Mouse (Mus musculus) hindbrain, embryonic 12.5 days (tissue): ENCODE data around the gene Dync1h1. TPM values are rescaled to one million over a fixed set of nuclear protein-coding genes. Genes with fewer than 3 reads are reported as not detected.
"Not testable (repeated sequence)": the region's sequence is repeated elsewhere in the genome, so short reads cannot be mapped to it uniquely, and the experiment has no call there.

Source experiments
- ATAC-seq: fragments of 200-750 bp; cut with Nextera tagmentation; 2 replicates; pipeline ENCODE4 v1.8.0; 2017; ENCODE audit warnings: moderate TSS enrichment; ENCODE audit not compliant: low FRiP score
- H3K27ac ChIP-seq: fragments of 300-500 bp; sonication (generic); 2 replicates; pipeline ENCODE4 v1.5.1; 2016; ENCODE audit warnings: mild to moderate bottlenecking
- H3K27me3 ChIP-seq: fragments of 300-500 bp; sonication (generic); 2 replicates; pipeline ENCODE4 v1.6.1; 2016; ENCODE audit warnings: mild to moderate bottlenecking
- H3K36me3 ChIP-seq: fragments of 300-500 bp; sonication (generic); 2 replicates; pipeline ENCODE4 v1.6.1; 2016; ENCODE audit warnings: mild to moderate bottlenecking
- H3K4me1 ChIP-seq: fragments of 300-500 bp; sonication (generic); 2 replicates; pipeline ENCODE4 v1.6.1; 2016
- H3K4me2 ChIP-seq: fragments of 300-500 bp; sonication (generic); replicated peaks from 2 replicates; pipeline ENCODE4 v1.6.1; 2016; ENCODE audit warnings: mild to moderate bottlenecking
- H3K4me3 ChIP-seq: fragments of 300-500 bp; sonication (generic); 2 replicates; pipeline ENCODE4 v1.5.1; 2016; ENCODE audit warnings: mild to moderate bottlenecking
- H3K9ac ChIP-seq: fragments of 300-500 bp; sonication (generic); 2 replicates; pipeline ENCODE4 v1.6.1; 2016; ENCODE audit warnings: mild to moderate bottlenecking, moderate library complexity
- H3K9me3 ChIP-seq: fragments of 300-500 bp; sonication (generic); replicated peaks from 2 replicates; pipeline ENCODE4 v1.6.1; 2016; ENCODE audit warnings: mild to moderate bottlenecking
- WGBS: fragments of 180-500 bp; shearing (Covaris S2); methylation state at CpG from one replicate; pipeline ENCODE4 v1.1.7; 2016; 5-methylcytosine and 5-hydroxymethylcytosine counted together
- polyA plus RNA-seq: library from polyadenylated mRNA; unstranded; fragments of >200 nt; fragmentation: Nextera tagmentation; extraction: Ambion mirVana; gene quantifications from 2 replicates; pipeline ENCODE4 v1.2.1, GENCODE M21; 2016

Gene Dync1h1
- polyA plus RNA-seq, 1 experiment from 2014 or later, result 96.4 TPM

GRCm38 (mm10) chr12:110699171-110699547 lies 97.9 kb downstream of the Dync1h1 start:
- Histone ChIP-seq H3K4me1 (peaks cover 18% of the 10 kb centered on the region), H3K27me3 (peaks cover 2% of the 10 kb centered on the region; the same call in 1 of the 2 replicates), H3K36me3 (peaks cover 6% of the 10 kb centered on the region), H3K9ac (no peak overlapping the region), H3K4me2 (no peak overlapping the region), H3K9me3 (no peaks in the 10 kb centered on the region), H3K4me3 (no peak overlapping the region), H3K27ac (no peak overlapping the region)
- ATAC-seq, result no peak
- WGBS, result 60% methylated on average over 2 of the region's 2 CpGs

- Histone ChIP-seq H3K27ac (no peak overlapping the region), H3K36me3 (no peaks in the 10 kb centered on the region), H3K9ac (peak overlapping the region; percentile 5; the same call in 1 of the 2 replicates), H3K4me1 (peaks cover 10% of the 10 kb centered on the region), H3K27me3 (peaks cover 2% of the 10 kb centered on the region; the same call in 1 of the 2 replicates), H3K9me3 (no peaks in the 10 kb centered on the region), H3K4me3 (no peak overlapping the region), H3K4me2 (no peak overlapping the region)
- 70% methylated on average over 2 of the region's 2 CpGs for WGBS
- no peak for ATAC-seq
These were observed 99.5 kb downstream of the Dync1h1 start for GRCm38 (mm10) chr12:110700730-110701129.

- 28% methylated on average over 3 of the region's 3 CpGs for WGBS
- not testable (repeated sequence) for H3K4me2 ChIP-seq, ATAC-seq, H3K4me3 ChIP-seq, H3K27me3 ChIP-seq, H3K9me3 ChIP-seq, H3K36me3 ChIP-seq, H3K27ac ChIP-seq
- Histone ChIP-seq H3K9ac (peak overlapping the region; percentile 5; the same call in 1 of the 2 replicates), H3K4me1 (peaks cover 14% of the 10 kb centered on the region)
These were observed 100.1 kb downstream of the Dync1h1 start for GRCm38 (mm10) chr12:110701363-110701762.

GRCm38 (mm10) chr12:110702556-110702955 lies 101.3 kb downstream of the Dync1h1 start, which contains the start of gene Hsp90aa1:
TSS of gene Hsp90aa1 (minus strand) at chr12:110702728.
- Histone ChIP-seq H3K27ac (no peak within 1 kb of the TSS), H3K9ac (no peak within 1 kb of the TSS), H3K27me3 (peaks cover 2% of the 10 kb centered on the region; the same call in 1 of the 2 replicates), H3K4me1 (peaks cover 16% of the 10 kb centered on the region), H3K4me3 (no peak within 1 kb of the TSS), H3K36me3 (no peaks in the 10 kb centered on the region), H3K4me2 (no peak within 1 kb of the TSS), H3K9me3 (no peaks in the 10 kb centered on the region)
- WGBS, result 56% methylated on average over 4 of the region's 4 CpGs
- ATAC-seq, result no peak

GRCm38 (mm10) chr12:110703008-110703471 lies 101.8 kb downstream of the Dync1h1 start:
- no peak overlapping the region for H3K9ac ChIP-seq
- WGBS, result 27% methylated on average over 8 of the region's 8 CpGs
- ATAC-seq, result peak; percentile 53; the same call in 1 of the 2 replicates
- no peaks in the 10 kb centered on the region for H3K36me3 ChIP-seq
- H3K4me2 ChIP-seq, result no peak overlapping the region
- no peak overlapping the region for H3K4me3 ChIP-seq
- H3K9me3 ChIP-seq, result no peaks in the 10 kb centered on the region
- H3K27me3 ChIP-seq, result peaks cover 2% of the 10 kb centered on the region; the same call in 1 of the 2 replicates
- peaks cover 16% of the 10 kb centered on the region for H3K4me1 ChIP-seq
- H3K27ac ChIP-seq, result no peak overlapping the region

- no peaks in the 10 kb centered on the region for H3K36me3 ChIP-seq
- no peaks in the 10 kb centered on the region for H3K9me3 ChIP-seq
- peaks cover 16% of the 10 kb centered on the region for H3K4me1 ChIP-seq
- no peak overlapping the region for H3K4me2 ChIP-seq
- H3K27me3 ChIP-seq, result peaks cover 2% of the 10 kb centered on the region; the same call in 1 of the 2 replicates
- no peak overlapping the region for H3K4me3 ChIP-seq
- WGBS, result 68% methylated on average over 7 of the region's 7 CpGs
- no peak overlapping the region for H3K27ac ChIP-seq
- no peak overlapping the region for H3K9ac ChIP-seq
- ATAC-seq, result no peak
These were observed 102.4 kb downstream of the Dync1h1 start for GRCm38 (mm10) chr12:110703682-110704081.

GRCm38 (mm10) chr12:110705419-110705818 lies 104.2 kb downstream of the Dync1h1 start:
- not testable (repeated sequence) for H3K36me3 ChIP-seq

GRCm38 (mm10) chr12:110706337-110707231 lies 105.3 kb downstream of the Dync1h1 start:
- H3K36me3 ChIP-seq, result no peaks in the 10 kb centered on the region
- no peaks in the 10 kb centered on the region for H3K9me3 ChIP-seq
- H3K27ac ChIP-seq, result peak overlapping the region; percentile 71
- H3K4me2 ChIP-seq, result peak overlapping the region; percentile 56
- under 1% methylated on average over 27 of the region's 27 CpGs for WGBS
- peak; percentile 72 for ATAC-seq
- H3K9ac ChIP-seq, result peak overlapping the region; percentile 44
- H3K27me3 ChIP-seq, result no peaks in the 10 kb centered on the region; the same call in 1 of the 2 replicates
- H3K4me1 ChIP-seq, result peaks cover 11% of the 10 kb centered on the region
- H3K4me3 ChIP-seq, result peak overlapping the region; percentile 35

More at GRCm38 (mm10) chr12:110705419-110705818, 104.2 kb downstream of the Dync1h1 start:
- not testable (repeated sequence) for H3K27me3 ChIP-seq, H3K4me2 ChIP-seq, ATAC-seq, H3K27ac ChIP-seq, H3K4me3 ChIP-seq, H3K9ac ChIP-seq, H3K9me3 ChIP-seq
- peaks cover 16% of the 10 kb centered on the region for H3K4me1 ChIP-seq
- WGBS, result 85% methylated on average over 4 of the region's 4 CpGs

- no peaks in the 10 kb centered on the region; the same call in 1 of the 2 replicates for H3K27me3 ChIP-seq
- H3K4me1 ChIP-seq, result peaks cover 9% of the 10 kb centered on the region
- WGBS, result 85% methylated on average over 7 of the region's 7 CpGs
- no peak overlapping the region; the same call in 1 of the 2 replicates for H3K27ac ChIP-seq
- H3K36me3 ChIP-seq, result no peaks in the 10 kb centered on the region
- no peak overlapping the region for H3K9ac ChIP-seq
- no peak overlapping the region for H3K4me3 ChIP-seq
- ATAC-seq, result no peak
- no peaks in the 10 kb centered on the region for H3K9me3 ChIP-seq
- H3K4me2 ChIP-seq, result no peak overlapping the region
These were observed 106.2 kb downstream of the Dync1h1 start for GRCm38 (mm10) chr12:110707451-110707850.

- H3K4me3 ChIP-seq, result no peak overlapping the region
- no peaks in the 10 kb centered on the region for H3K36me3 ChIP-seq
- no peak for ATAC-seq
- no peak overlapping the region for H3K4me2 ChIP-seq
- 75% methylated on average over 5 of the region's 5 CpGs for WGBS
- no peak overlapping the region for H3K27ac ChIP-seq
- no peaks in the 10 kb centered on the region for H3K27me3 ChIP-seq
- H3K9me3 ChIP-seq, result no peaks in the 10 kb centered on the region
- no peak overlapping the region for H3K9ac ChIP-seq
- H3K4me1 ChIP-seq, result peaks cover 7% of the 10 kb centered on the region
These were observed 110.0 kb downstream of the Dync1h1 start for GRCm38 (mm10) chr12:110711270-110711669.

- Histone ChIP-seq H3K36me3 (no peaks in the 10 kb centered on the region), H3K27ac (no peak overlapping the region), H3K27me3 (no peaks in the 10 kb centered on the region), H3K4me3 (no peak overlapping the region), H3K9ac (no peak overlapping the region), H3K4me1 (no peaks in the 10 kb centered on the region), H3K9me3 (no peaks in the 10 kb centered on the region), H3K4me2 (no peak overlapping the region)
- ATAC-seq, result no peak
- 92% methylated on average over 6 of the region's 6 CpGs for WGBS
These were observed 112.5 kb downstream of the Dync1h1 start for GRCm38 (mm10) chr12:110713784-110714183.

- Histone ChIP-seq H3K9me3 (no peaks in the 10 kb centered on the region), H3K9ac (no peak overlapping the region), H3K27ac (no peak overlapping the region), H3K36me3 (no peaks in the 10 kb centered on the region), H3K27me3 (peaks cover 1% of the 10 kb centered on the region; the same call in 1 of the 2 replicates), H3K4me1 (no peaks in the 10 kb centered on the region), H3K4me3 (no peak overlapping the region), H3K4me2 (no peak overlapping the region)
- 96% methylated on average over 6 of the region's 6 CpGs for WGBS
- ATAC-seq, result no peak
These were observed 113.0 kb downstream of the Dync1h1 start for GRCm38 (mm10) chr12:110714215-110714614.
